Mouse (Mus musculus) heart, postnatal 0 days (tissue): Measurements from ENCODE around the gene Tenm2.

Source experiments
- CTCF ChIP-seq: IDR thresholded peaks from 2 replicates; pipeline ENCODE4 v1.5.1; 2016; ENCODE audit warnings: antibody characterized with exemption, control low read depth, low read depth
- EP300 ChIP-seq: IDR thresholded peaks from 2 replicates; pipeline ENCODE4 v1.6.1; 2016; ENCODE audit warnings: antibody characterized with exemption, low read depth

GRCm38 (mm10) chr11:36893061-36893460, 342.7 kb downstream of the Tenm2 start:
- TF ChIP-seq CTCF: no peak
- TF ChIP-seq EP300: no peak
